Mouse (Mus musculus) spleen, postnatal 4 days (tissue): Measurements from ENCODE around the gene Lgals1.

Experiments
- DNase-seq, 2 experiments: peaks; one replicate each; pipeline ENCODE4 v3.0.0; 2022; ENCODE audit warnings: low spot score in 2 of 2

Gene Lgals1

GRCm38 (mm10) chr15:78908982-78909381, 17.5 kb upstream of the Lgals1 start:
- DNase-seq = no peak

GRCm38 (mm10) chr15:78912040-78912439, 14.5 kb upstream of the Lgals1 start:
- DNase-seq = peak in 1 of 2 experiments; percentile 43

GRCm38 (mm10) chr15:78913632-78914090, 12.9 kb upstream of the Lgals1 start, which contains the start of gene Pdxp:
TSS of gene Pdxp (plus strand) at chr15:78913919.
- peak; percentile 94 to 95 for DNase-seq

- no peak for DNase-seq
These were observed 12.3 kb upstream of the Lgals1 start for GRCm38 (mm10) chr15:78914091-78914822.

- DNase-seq = no peak
These were observed 11.5 kb upstream of the Lgals1 start for GRCm38 (mm10) chr15:78914823-78915659.

GRCm38 (mm10) chr15:78915660-78916017, 10.9 kb upstream of the Lgals1 start:
- DNase-seq = peak; percentile 72 to 81

GRCm38 (mm10) chr15:78916052-78916826, 10.3 kb upstream of the Lgals1 start:
- no peak for DNase-seq

GRCm38 (mm10) chr15:78918126-78918525, 8.4 kb upstream of the Lgals1 start:
- DNase-seq = no peak

- no peak for DNase-seq
These were observed 6.6 kb upstream of the Lgals1 start for GRCm38 (mm10) chr15:78919914-78920313.

- DNase-seq = peak; percentile 81 to 82
These were observed 3.8 kb upstream of the Lgals1 start for GRCm38 (mm10) chr15:78922700-78923099.

- peak; percentile 80 to 86 for DNase-seq
These were observed 2.9 kb upstream of the Lgals1 start for GRCm38 (mm10) chr15:78923585-78923984.

GRCm38 (mm10) chr15:78925129-78925528, 1.4 kb upstream of the Lgals1 start:
- DNase-seq = no peak

- DNase-seq = no peak
These were observed 679 bp downstream of the Lgals1 start for GRCm38 (mm10) chr15:78927021-78927787.

GRCm38 (mm10) chr15:78927788-78928457, 1.4 kb downstream of the Lgals1 start:
- DNase-seq = peak; percentile 78 to 82

- no peak for DNase-seq
These were observed 2.0 kb downstream of the Lgals1 start for GRCm38 (mm10) chr15:78928539-78928938.

- no peak for DNase-seq
These were observed 3.7 kb downstream of the Lgals1 start for GRCm38 (mm10) chr15:78930192-78930706.

GRCm38 (mm10) chr15:78930801-78931426, 4.4 kb downstream of the Lgals1 start:
- DNase-seq = no peak

GRCm38 (mm10) chr15:78931577-78931976, 5.1 kb downstream of the Lgals1 start:
- peak; percentile 68 to 84 for DNase-seq

- DNase-seq = peak; percentile 81 to 89
These were observed 8.3 kb downstream of the Lgals1 start, which contains the start of gene Nol12 for GRCm38 (mm10) chr15:78934784-78935320. TSS of gene Nol12 (plus strand) at chr15:78934933.

GRCm38 (mm10) chr15:78936403-78936802, 9.9 kb downstream of the Lgals1 start:
- DNase-seq = no peak
